Mouse (Mus musculus) heart, postnatal 14 days (tissue): ENCODE results near the gene Gm10142. TPM values are rescaled to one million over a fixed set of nuclear protein-coding genes. Genes with fewer than 3 reads are reported as not detected.
"Not testable (repeated sequence)": the region's sequence is repeated elsewhere in the genome, so short reads cannot be mapped to it uniquely, and the experiment has no call there.

Experiments
- DNase-seq, 2 experiments: peaks; one replicate each; pipeline ENCODE4 v3.0.0; 2021 to 2022
- intact Hi-C: fragments of 180-260 bp; cut with DNase I; formaldehyde crosslinking; loops from one replicate; pipeline ENCODE4 v1.15.1; 2025
- total RNA-seq, 2 experiments: library from RNA; stranded (reverse); gene quantifications; 2 replicates each; pipeline ENCODE4 v1.2.3; 2021

Gene Gm10142
- total RNA-seq, 2 experiments from 2014 or later, result not detected

GRCm38 (mm10) chr10:77729241-77729640, 13.6 kb downstream of the Gm10142 start:
- peak in 1 of 2 experiments; percentile 10 for DNase-seq
- intact Hi-C loops, result loop anchor here (5.0 kb wide), 2 partner anchors 97 to 153 kb away; no protein-coding TSS in a partner anchor

- intact Hi-C loops, result no loop called here
- DNase-seq, result no peak
Observed at GRCm38 (mm10) chr10:77735928-77736327, 20.3 kb downstream of the Gm10142 start.

DNA sequence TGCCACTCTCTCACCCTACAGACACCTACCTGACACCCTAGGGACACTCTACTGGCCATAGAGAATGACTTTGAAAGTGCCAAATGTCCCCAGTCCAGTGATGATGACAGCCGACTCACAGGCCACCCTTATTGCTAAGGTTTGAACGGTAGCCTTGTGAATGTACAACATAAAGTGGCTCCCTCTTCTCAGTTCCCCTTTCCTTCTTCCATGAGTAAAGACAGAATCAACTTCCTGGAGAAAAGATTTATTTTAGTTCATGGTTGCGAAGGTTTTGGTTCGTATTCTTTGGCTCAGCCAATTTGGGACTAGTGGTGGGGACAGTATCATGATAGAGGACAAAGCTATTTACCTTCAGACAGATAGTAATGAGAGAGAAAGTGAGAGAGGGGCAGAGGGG, 23.3 kb downstream of the Gm10142 start:
- intact Hi-C loops, result no loop called here
- no peak for DNase-seq

DNA sequence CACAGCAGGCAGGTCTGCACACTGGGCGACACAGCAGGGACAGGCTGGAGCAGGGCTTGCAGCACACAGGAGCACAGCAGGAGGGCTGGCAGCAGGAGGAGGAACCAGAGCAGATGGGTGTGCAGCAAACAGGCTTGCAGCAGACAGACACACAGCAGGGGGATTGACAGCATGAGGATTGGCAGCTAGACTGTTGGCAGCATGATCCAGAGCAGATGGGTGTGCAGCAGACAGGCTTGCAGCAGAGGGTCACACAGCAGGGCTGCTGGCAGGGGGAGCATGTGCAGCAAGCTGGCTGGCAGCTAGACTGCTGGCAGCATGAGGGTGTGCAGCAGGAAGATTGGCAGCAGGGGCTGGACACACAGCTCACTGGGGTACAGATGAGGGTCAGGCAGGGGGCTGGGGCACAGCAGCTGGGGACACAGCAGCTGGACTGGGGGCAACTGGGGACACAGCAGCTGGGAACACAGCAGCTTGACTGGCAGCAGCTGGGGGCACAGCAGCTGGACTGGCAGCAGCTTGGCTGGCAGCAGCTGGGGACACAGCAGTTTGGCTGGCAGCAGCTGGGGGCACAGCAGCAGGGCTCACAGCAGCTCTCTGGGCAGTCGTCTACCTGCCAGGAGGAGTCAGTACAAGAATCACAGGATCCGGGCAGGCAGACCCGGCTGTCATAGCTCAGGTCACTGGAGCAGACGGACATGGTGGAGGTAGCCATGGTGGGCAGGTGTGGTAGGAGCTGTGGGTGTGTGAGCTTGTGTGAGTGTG, 26.5 kb downstream of the Gm10142 start, which contains the start of gene Gm18596:
TSS of gene Gm18596 (minus strand) at position 715 of the 765 bp plus-strand sequence.
- DNase-seq, intact Hi-C loops: not testable (repeated sequence)

GRCm38 (mm10) chr10:77750686-77751085, 35.1 kb downstream of the Gm10142 start:
- intact Hi-C loops, result not testable (repeated sequence)

DNA sequence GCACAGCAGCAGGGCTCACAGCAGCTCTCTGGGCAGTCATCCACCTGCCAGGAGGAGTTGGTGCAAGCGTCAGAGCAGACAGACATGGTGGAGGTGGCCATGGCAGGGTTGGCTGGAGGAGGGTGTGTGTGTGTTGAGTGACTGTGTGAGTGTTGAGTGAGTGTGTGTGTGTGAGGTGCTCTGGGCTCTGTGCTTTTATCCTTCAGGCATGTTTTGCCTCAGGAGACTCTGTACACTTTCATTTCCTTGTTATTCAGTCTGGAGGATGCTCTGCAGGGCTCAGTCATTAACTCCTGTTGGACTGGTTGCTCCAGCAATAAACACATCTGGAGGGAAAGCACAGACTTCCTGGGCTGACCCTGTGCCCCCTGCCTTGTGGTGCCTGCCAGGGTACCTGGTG, 35.6 kb downstream of the Gm10142 start, which contains the start of gene Gm9736:
TSS of gene Gm9736 (minus strand) at position 101 of the 400 bp plus-strand sequence.
- DNase-seq, intact Hi-C loops: not testable (repeated sequence)

More at GRCm38 (mm10) chr10:77750686-77751085, 35.1 kb downstream of the Gm10142 start:
- DNase-seq, result not testable (repeated sequence)

GRCm38 (mm10) chr10:77752312-77752711, 36.7 kb downstream of the Gm10142 start:
- DNase-seq, intact Hi-C loops: not testable (repeated sequence)

- intact Hi-C loops, result no loop called here
- no peak for DNase-seq
Observed at GRCm38 (mm10) chr10:77753448-77753847, 37.8 kb downstream of the Gm10142 start.

DNA sequence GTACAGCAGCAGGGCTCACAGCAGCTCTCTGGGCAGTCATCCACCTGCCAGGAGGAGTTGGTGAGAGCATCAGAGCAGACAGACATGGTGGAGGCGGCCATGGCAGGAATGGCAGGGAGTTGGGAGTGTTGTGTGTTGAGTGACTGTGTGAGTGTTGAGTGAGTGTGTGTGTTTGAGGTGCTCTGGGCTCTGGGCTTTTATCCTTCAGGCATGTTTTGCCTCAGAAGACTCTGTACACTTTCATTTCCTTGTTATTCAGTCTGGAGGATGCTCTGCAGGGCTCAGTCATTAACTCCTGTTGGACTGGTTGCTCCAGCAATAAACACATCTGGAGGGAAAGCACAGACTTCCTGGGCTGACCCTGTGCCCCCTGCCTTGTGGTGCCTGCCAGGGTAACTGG, 44.0 kb downstream of the Gm10142 start, which contains the start of gene Gm3233:
TSS of gene Gm3233 (minus strand) at position 101 of the 400 bp plus-strand sequence.
- DNase-seq, intact Hi-C loops: not testable (repeated sequence)

Other genes starting within 250 kb of the Gm10142 start
- 1 to 10 TPM; 9.6 TPM for gene Fam207a, start 200.0 kb upstream of the Gm10142 start, total RNA-seq
- gene Itgb2, start 185.6 kb upstream of the Gm10142 start, total RNA-seq, result 1 to 10 TPM; 5.4 to 9.0 TPM
- 100 to 1,000 TPM; 128 to 132 TPM for gene Pttg1ip, start 134.1 kb upstream of the Gm10142 start, total RNA-seq
- gene Sumo3, start 109.7 kb upstream of the Gm10142 start, total RNA-seq, result 10 to 100 TPM; 53.7 to 61.6 TPM
- gene Gm49325, start 109.6 kb upstream of the Gm10142 start, total RNA-seq, result 10 to 100 TPM in 1 of 2 experiments, 1 to 10 TPM in 1; 7.6 to 12.7 TPM
- 10 to 100 TPM; 59.2 to 60.6 TPM for gene Ube2g2, start 93.5 kb upstream of the Gm10142 start, total RNA-seq
- under 1 TPM in 1 of 2 experiments, not detected in 1; 0.17 TPM for gene Tspear, start 29.2 kb upstream of the Gm10142 start, total RNA-seq
- gene Gm19402, start 25.1 kb upstream of the Gm10142 start, total RNA-seq, result not detected
- not detected for gene Gm9508, start 18.6 kb upstream of the Gm10142 start, total RNA-seq
- not detected for gene Gm10272, start 9.2 kb upstream of the Gm10142 start, total RNA-seq
- gene Gm10024, start 4.3 kb upstream of the Gm10142 start, total RNA-seq, result not detected
- gene Krtap12-1, start 4.8 kb downstream of the Gm10142 start, total RNA-seq, result not detected
- not detected for gene Gm10100, start 10.7 kb downstream of the Gm10142 start, total RNA-seq
- not detected for gene Gm18596, start 26.8 kb downstream of the Gm10142 start, total RNA-seq
- not detected for gene Gm9736, start 35.5 kb downstream of the Gm10142 start, total RNA-seq
- gene Gm3233, start 43.9 kb downstream of the Gm10142 start, total RNA-seq, result not detected
- gene Gm3238, start 55.5 kb downstream of the Gm10142 start, total RNA-seq, result not detected
- not detected for gene Gm7138, start 61.1 kb downstream of the Gm10142 start, total RNA-seq
- gene Gm3250, start 66.7 kb downstream of the Gm10142 start, total RNA-seq, result not detected
- not detected for gene Gm7137, start 72.4 kb downstream of the Gm10142 start, total RNA-seq
- not detected for gene Gm9639, start 79.3 kb downstream of the Gm10142 start, total RNA-seq
- gene Gm19668, start 83.3 kb downstream of the Gm10142 start, total RNA-seq, result not detected
- gene Gm9507, start 96.0 kb downstream of the Gm10142 start, total RNA-seq, result not detected
- gene Gm2696, start 98.9 kb downstream of the Gm10142 start, total RNA-seq, result not detected
- gene Krtap10-4, start 111.3 kb downstream of the Gm10142 start, total RNA-seq, result not detected
- not detected for gene Krtap10-10, start 120.1 kb downstream of the Gm10142 start, total RNA-seq
- gene Gm36176, start 131.0 kb downstream of the Gm10142 start, total RNA-seq, result not detected
- gene Gm10318, start 137.1 kb downstream of the Gm10142 start, total RNA-seq, result not detected
- gene Gm3285, start 146.2 kb downstream of the Gm10142 start, total RNA-seq, result not detected
- under 1 TPM; 0.72 to 0.78 TPM for gene Lrrc3, start 186.7 kb downstream of the Gm10142 start, total RNA-seq